Mouse (Mus musculus) megakaryocyte, embryonic 14.5 days (primary cell): Measurements from ENCODE around the gene Dnmt3a. TPM values are rescaled to one million over a fixed set of nuclear protein-coding genes. Genes with fewer than 3 reads are reported as not detected.
A peak's percentile ranks its signal among the peaks of the same experiment; 100 is the strongest.

Experiments used
- H3K27me3 ChIP-seq: replicated peaks from 2 replicates; pipeline ENCODE3; 2012; ENCODE audit warnings: inconsistent platforms
- H3K36me3 ChIP-seq: replicated peaks from 2 replicates; pipeline ENCODE3; 2012; ENCODE audit warnings: low read length, inconsistent platforms, mixed read lengths
- H3K4me1 ChIP-seq: 2 replicates; pipeline ENCODE4 v1.6.1; 2012; ENCODE audit warnings: inconsistent platforms
- H3K4me3 ChIP-seq: replicated peaks from 2 replicates; pipeline ENCODE3; 2012; ENCODE audit warnings: moderate library complexity, mild to moderate bottlenecking, inconsistent platforms
- H3K9me3 ChIP-seq: 2 replicates; pipeline ENCODE4 v1.6.1; 2012; ENCODE audit warnings: inconsistent platforms
- FLI1 ChIP-seq: IDR thresholded peaks from 2 replicates; pipeline ENCODE4 v1.6.1; 2012; ENCODE audit warnings: low read length, inconsistent platforms, mixed read lengths
- GATA1 ChIP-seq: IDR thresholded peaks from 3 replicates; pipeline ENCODE4 v1.6.1; 2012; ENCODE audit warnings: mixed read lengths, low read length, inconsistent platforms, borderline replicate concordance
- polyA plus RNA-seq: library from polyadenylated mRNA; stranded (reverse); fragments of >175 nt; gene quantifications from 2 replicates; pipeline ENCODE4 v1.2.3, GENCODE M21; 2012; ENCODE audit warnings: low replicate concordance; ENCODE audit not compliant: insufficient read depth

The Dnmt3a gene
- polyA plus RNA-seq, 1 experiment: 30.1 TPM

- H3K27me3 ChIP-seq: no peaks in the 10 kb centered on the region
- peaks cover 94% of the 10 kb centered on the region for H3K4me1 ChIP-seq
- no peaks in the 10 kb centered on the region for H3K9me3 ChIP-seq
- no peak overlapping the region for H3K4me3 ChIP-seq
- peaks cover 63% of the 10 kb centered on the region for H3K36me3 ChIP-seq
- TF ChIP-seq GATA1: no peak
- TF ChIP-seq FLI1: no peak
Measured at GRCm38 (mm10) chr12:3815386-3815785, 9.6 kb downstream of the Dnmt3a start.

GRCm38 (mm10) chr12:3817033-3817432 is 11.2 kb downstream of the Dnmt3a start:
- peaks cover 71% of the 10 kb centered on the region for H3K36me3 ChIP-seq
- H3K9me3 ChIP-seq: no peaks in the 10 kb centered on the region
- no peak for TF ChIP-seq GATA1
- TF ChIP-seq FLI1: no peak
- H3K27me3 ChIP-seq: no peaks in the 10 kb centered on the region
- H3K4me3 ChIP-seq: no peak overlapping the region
- peaks cover 93% of the 10 kb centered on the region for H3K4me1 ChIP-seq

GRCm38 (mm10) chr12:3817566-3817965 is 11.8 kb downstream of the Dnmt3a start:
- peaks cover 93% of the 10 kb centered on the region for H3K4me1 ChIP-seq

GRCm38 (mm10) chr12:3819899-3820298 is 14.1 kb downstream of the Dnmt3a start:
- peaks cover 95% of the 10 kb centered on the region for H3K4me1 ChIP-seq
- H3K4me3 ChIP-seq: no peak overlapping the region
- no peaks in the 10 kb centered on the region for H3K9me3 ChIP-seq
- no peaks in the 10 kb centered on the region for H3K27me3 ChIP-seq
- H3K36me3 ChIP-seq: peaks cover 58% of the 10 kb centered on the region
- TF ChIP-seq GATA1 (no peak), FLI1 (no peak)

More at GRCm38 (mm10) chr12:3817566-3817965, 11.8 kb downstream of the Dnmt3a start:
- H3K9me3 ChIP-seq: no peaks in the 10 kb centered on the region
- TF ChIP-seq GATA1 (no peak), FLI1 (no peak)
- no peaks in the 10 kb centered on the region for H3K27me3 ChIP-seq
- no peak overlapping the region for H3K4me3 ChIP-seq
- H3K36me3 ChIP-seq: peaks cover 67% of the 10 kb centered on the region

GRCm38 (mm10) chr12:3823408-3823807 is 17.6 kb downstream of the Dnmt3a start:
- Histone ChIP-seq H3K9me3 (no peaks in the 10 kb centered on the region), H3K4me1 (peaks cover 91% of the 10 kb centered on the region), H3K36me3 (peaks cover 51% of the 10 kb centered on the region), H3K4me3 (no peak overlapping the region), H3K27me3 (no peaks in the 10 kb centered on the region)
- TF ChIP-seq GATA1 (no peak), FLI1 (no peak)

GRCm38 (mm10) chr12:3824906-3825713 is 19.3 kb downstream of the Dnmt3a start:
- H3K36me3 ChIP-seq: peaks cover 52% of the 10 kb centered on the region
- H3K9me3 ChIP-seq: no peaks in the 10 kb centered on the region
- peaks cover 92% of the 10 kb centered on the region for H3K4me1 ChIP-seq
- H3K27me3 ChIP-seq: no peaks in the 10 kb centered on the region
- no peak overlapping the region for H3K4me3 ChIP-seq
- TF ChIP-seq GATA1: no peak
- no peak for TF ChIP-seq FLI1

GRCm38 (mm10) chr12:3825714-3826080 is 19.9 kb downstream of the Dnmt3a start:
- TF ChIP-seq FLI1 (no peak), GATA1 (no peak)
- H3K9me3 ChIP-seq: no peaks in the 10 kb centered on the region
- peaks cover 53% of the 10 kb centered on the region for H3K36me3 ChIP-seq
- H3K27me3 ChIP-seq: no peaks in the 10 kb centered on the region
- H3K4me3 ChIP-seq: no peak overlapping the region
- peaks cover 91% of the 10 kb centered on the region for H3K4me1 ChIP-seq

- Histone ChIP-seq H3K27me3 (no peaks in the 10 kb centered on the region), H3K9me3 (no peaks in the 10 kb centered on the region), H3K4me1 (peaks cover 90% of the 10 kb centered on the region), H3K4me3 (no peak overlapping the region), H3K36me3 (peaks cover 57% of the 10 kb centered on the region)
- TF ChIP-seq GATA1 (no peak), FLI1 (no peak)
Measured at GRCm38 (mm10) chr12:3827771-3828170, 22.0 kb downstream of the Dnmt3a start.

- Histone ChIP-seq H3K9me3 (no peaks in the 10 kb centered on the region), H3K36me3 (peaks cover 56% of the 10 kb centered on the region), H3K4me3 (peak overlapping the region; percentile 91), H3K27me3 (no peaks in the 10 kb centered on the region), H3K4me1 (peaks cover 96% of the 10 kb centered on the region)
- TF ChIP-seq FLI1 (no peak), GATA1 (no peak)
Measured at GRCm38 (mm10) chr12:3833059-3833760, 27.4 kb downstream of the Dnmt3a start.

GRCm38 (mm10) chr12:3833851-3834273 is 28.1 kb downstream of the Dnmt3a start:
- peak overlapping the region; percentile 91 for H3K4me3 ChIP-seq
- peaks cover 96% of the 10 kb centered on the region for H3K4me1 ChIP-seq
- H3K27me3 ChIP-seq: no peaks in the 10 kb centered on the region
- peaks cover 59% of the 10 kb centered on the region for H3K36me3 ChIP-seq
- TF ChIP-seq GATA1: no peak
- no peak for TF ChIP-seq FLI1
- no peaks in the 10 kb centered on the region for H3K9me3 ChIP-seq
